Mouse (Mus musculus): ENCODE data around the gene Med12l.

Med12l gene

DNA sequence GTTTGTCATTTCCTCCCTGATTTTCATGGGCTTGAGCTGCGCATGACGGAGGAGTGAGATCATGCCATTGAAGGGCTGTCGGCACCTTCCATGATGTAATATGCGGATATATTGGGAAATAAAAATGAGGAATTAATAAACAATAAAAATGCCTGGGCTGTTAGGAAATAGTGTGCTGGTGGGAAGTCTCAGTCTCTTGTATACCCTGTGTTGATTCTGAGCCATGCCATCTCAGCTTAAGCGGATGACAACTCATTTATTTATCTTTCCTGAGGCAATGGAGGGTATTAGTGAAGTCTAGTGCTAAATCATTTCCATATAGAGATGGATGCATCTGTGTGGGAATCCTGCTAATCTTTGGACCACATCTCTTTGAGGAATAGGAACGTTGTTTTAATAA lies 242.4 kb downstream of the Med12l start:
- DNase-seq (ENCODE audit: low read depth): no peak

DNA sequence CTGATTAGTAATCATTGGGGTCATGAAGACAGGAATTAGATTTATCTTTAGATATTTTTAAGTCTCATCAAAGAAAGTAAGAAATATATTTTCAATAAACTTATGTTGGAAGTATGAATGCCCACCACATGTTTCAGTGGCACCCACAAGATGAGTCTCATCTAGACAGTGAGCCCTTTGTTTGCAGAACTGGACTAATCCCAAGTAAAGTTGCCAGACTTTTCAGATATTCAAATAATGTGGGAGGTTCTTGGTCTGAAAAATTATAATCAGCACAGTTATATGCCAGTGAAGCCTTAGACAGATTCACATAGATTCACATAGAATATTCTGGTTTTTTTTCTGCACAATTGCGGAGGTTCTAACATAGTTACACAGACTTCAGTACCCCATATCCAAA lies 244.8 kb downstream of the Med12l start:
- DNase-seq (ENCODE audit: low read depth): no peak

DNA sequence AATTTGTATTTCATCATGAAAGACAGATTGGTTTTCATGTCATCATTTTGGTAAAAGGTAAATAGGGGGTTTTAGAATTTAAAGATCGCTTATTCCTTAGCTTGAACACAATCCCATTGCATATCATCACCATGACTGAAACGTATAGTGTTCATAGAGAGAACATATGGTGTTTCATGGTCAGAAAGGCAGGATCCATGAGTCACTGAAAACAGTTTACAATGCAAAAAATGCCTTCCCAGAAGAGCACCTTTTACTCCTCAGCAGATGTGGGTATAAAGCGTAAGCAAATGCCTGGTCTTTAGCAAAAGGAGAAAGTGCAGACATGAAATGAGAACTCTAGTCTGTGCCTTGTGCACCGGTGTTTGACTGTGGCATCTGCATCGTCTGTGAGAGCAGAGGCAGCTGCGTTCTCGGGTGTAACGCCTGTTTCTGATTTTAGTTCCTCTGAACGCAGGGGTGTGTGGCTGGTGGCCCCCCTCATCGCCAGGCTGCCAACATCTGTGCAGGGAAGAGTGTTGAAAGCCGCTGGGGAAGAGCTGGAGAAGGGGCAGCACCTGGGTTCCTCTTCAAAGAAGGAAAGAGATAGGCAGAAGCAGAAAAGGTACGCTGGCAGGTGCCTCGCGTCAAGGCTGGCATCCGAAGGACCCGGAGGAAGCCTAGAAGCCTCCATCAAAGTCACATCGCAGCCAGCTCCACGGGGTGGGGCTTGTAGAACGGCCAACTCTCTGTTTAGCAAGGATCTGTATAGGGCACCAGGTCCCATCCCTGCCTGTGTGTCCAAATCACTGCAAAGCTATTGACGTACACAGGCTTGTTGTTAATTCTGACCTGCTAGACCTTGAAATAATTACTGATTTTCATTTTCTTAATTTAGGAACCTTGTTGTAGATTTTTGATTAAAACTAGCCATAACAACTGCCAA lies 252.4 kb downstream of the Med12l start:
- DNase-seq (ENCODE audit: low read depth): no peak

DNA sequence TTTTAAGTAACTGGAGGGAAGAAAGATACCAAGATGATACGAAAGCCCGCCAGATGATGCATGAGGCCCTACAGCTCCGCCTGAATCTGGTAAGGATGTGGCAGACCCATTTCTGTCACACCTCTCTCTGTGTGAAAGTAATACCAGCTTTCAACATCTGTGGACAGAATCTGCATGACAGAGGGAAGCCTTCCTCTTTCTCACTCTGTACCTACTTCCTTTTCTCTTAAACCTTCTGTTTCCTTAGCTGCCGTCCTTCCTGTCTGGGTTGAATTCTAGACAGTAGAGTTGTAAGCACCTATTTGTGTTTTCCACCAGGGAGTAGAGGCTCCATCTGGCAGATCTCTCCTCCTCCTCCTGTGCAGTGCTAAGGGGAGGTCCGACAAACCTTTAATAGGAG lies 255.1 kb downstream of the Med12l start:
- DNase-seq (ENCODE audit: low read depth): no peak

DNA sequence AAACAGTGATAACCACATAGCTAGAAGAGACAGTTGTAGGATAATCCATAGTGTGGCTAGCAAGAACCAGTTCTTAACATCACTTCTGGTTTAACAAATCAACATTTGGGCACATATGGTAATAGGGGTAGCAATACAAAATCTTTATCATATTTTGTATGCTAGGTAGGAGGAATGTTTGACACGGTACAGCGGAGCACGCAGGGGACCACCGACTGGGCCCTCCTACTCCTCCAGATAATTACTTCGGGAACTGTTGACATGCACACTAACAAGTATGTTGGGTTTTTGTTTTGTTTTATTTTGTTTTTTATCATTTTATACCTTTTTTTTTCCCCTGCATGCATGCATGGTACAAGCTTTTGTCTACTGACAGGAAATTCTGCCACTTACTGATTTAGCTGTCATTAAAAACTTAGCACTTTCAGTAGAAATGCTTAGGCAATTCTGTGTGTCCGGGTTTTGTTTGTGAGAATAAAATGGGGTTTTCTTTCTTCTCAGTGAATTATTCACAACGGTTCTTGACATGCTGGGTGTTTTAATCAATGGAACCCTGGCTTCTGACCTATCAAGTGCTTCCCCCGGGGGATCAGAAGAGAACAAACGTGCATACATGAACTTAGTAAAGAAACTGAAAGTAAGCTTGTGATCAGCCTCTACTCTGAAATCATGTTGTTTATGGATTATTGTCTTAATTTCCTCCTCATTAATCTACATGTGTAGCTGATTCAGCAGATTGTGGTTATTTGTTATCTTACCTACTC lies 256.3 kb downstream of the Med12l start:
- no peak for DNase-seq (ENCODE audit: low read depth)

DNA sequence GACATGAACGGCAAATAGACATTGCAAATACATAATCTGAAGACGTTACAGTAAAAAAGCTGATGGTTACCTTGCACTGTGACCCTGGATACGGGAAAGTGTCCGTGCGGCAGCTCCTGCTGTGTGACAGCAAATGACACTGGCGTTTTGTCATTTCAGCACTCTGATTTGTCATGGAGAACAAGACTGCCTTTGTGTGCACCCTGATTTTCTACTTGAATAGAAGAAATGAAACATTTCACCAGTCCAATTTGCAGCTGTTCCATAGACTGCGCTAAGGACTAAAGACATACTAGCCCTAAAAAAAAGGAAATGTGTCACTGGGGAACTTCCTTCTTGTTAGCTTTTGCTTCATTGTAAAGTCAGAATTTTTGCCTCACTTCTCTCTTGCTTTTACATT lies 257.1 kb downstream of the Med12l start, which contains the start of gene P2ry12:
Gene P2ry12, minus strand, starts transcription at position 168 of the 400 bp plus-strand sequence.
- no peak for DNase-seq (ENCODE audit: low read depth)

DNA sequence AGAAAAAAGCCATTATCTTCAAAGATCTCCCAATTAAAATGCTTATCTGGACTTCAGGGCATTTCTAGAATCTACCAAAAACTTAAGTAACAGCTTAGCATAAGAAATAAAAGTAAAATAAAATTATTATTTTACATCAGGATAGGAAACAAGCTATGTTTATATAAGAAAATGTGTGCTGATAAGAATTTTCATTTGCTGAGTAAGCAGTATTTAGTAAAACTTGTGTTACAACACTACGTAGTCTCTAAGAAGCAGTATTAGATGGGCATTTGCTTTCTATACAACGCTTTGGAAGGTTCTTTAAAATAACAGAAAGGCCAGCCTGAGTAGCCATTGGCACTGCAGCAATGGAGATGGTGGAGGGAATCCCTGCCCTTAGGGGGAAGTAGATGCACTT lies 257.8 kb downstream of the Med12l start:
- DNase-seq (ENCODE audit: low read depth): no peak

DNA sequence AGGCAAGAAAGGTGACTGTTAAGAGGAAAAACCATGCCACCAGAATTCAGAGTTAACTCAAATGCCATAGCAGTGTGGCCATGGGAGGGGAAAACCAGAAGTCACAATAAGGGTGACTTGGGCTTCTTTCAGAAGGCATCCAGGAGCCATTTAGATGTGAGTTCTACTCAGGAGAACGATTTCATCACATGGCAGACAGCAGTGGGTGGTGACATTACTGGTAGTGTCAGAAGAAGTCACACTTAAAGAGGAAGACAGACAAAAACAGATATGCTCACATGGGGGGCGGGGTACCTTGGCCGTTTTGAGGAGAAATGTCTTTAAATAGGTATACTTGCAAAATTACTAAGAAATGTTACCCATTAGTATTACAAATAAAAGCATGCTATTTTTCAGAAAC lies 258.4 kb downstream of the Med12l start:
- no peak for DNase-seq (ENCODE audit: low read depth)

DNA sequence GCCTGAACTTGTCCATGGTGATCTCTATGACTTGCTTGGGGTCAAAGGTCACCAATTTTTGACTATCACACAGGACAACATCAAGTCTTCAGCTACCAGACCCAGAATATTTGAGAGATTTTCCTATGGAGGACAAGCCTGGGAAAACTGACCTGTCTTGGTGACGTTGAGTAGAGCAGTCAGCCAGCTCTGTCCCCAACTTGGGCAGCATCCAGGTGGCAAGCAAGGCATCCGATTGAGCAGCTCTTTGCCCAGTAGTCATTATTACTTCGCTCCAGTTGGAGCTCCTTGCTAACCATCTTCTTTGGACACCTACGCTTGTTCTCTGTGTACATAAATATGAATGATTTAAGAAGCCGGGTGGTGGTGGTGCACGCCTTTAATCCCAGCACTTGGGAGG lies 265.2 kb downstream of the Med12l start:
- DNase-seq (ENCODE audit: low read depth): no peak

DNA sequence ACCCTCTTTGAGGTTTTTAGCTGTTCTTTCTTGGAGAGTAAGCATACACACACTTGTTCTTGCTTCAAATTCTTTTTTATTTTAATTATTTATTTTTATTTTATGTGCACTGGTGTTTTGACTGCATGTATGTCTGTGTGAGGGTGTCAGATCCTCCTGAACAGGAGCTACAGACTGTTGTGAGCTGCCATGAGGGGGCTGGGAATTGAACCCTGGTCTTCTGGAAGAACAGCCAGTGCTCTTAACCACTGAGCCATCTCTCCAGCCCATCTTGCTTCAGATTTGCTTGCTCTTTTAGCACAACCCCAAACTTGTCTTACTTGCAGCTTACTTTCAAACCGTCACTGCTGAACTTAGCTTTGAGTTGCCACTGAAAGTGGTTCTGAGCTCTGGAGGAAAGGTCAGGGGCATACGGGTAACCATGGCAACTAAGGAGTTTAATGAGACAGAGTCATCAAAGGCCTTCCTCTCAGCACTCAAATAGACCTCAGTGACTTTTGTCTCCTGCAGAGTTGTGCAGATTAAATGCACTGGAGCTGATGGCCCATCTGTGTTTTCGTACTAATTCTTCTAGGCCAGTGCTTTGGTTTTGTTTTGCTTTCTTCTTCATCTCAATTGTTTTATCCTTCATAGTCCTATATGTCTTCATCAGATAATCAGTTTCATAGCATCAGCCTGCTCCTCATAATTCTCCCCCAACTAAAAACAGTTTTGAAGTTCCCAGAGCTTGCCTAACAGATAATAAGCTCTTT lies 272.1 kb downstream of the Med12l start:
- no peak for DNase-seq (ENCODE audit: low read depth)

DNA sequence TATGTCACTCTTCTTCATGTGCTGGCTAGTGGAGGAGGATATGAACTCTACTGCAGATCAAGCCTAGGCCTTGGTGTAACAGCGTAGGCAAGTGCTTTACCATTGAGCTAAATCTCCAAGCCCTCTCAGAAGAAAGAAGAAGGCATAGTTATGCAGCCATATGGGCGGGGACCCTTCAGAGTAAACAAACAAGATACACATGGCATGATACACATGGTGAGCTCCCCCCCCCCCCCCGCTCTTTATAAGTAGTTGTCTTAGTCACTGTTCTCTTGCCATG lies 272.6 kb downstream of the Med12l start:
- DNase-seq (ENCODE audit: low read depth): no peak

DNA sequence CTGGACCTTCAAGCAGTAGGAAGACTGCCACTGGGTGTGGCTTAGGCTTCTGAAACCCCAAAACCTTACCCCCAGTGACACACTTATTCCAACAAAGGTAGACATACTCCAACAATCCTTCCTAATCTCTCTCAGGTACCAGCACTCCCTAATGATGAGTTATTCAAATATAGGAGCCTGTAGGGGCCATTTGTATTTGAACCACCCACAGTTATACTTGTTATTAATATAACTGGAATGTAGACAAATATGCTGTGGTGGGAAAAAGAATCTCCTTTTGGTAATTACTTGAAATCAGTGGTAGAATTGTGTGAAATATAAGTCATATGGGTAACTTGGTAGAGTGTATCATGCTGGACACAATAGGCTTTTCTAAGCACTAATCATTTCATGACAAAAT lies 273.0 kb downstream of the Med12l start:
- DNase-seq (ENCODE audit: low read depth): no peak

DNA sequence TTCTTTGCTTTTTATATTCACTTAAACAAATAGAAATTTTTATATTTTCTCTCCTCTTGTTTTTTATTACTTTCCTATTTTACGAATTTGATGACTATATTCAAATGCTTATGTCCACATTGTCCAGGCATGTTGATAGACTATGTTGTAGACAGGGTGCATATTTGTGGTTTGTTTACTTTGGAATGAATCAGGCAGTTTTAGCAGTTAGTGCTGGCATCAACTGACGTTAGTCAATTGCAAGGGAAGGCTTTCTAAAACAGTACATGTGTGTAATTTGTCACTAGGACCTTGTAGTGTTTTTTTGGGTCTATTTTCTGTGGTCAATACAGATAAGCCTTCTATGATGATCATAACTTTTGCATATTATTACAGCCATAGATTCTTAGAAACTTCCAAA lies 284.9 kb downstream of the Med12l start:
- peak; percentile 67 for DNase-seq (ENCODE audit: low read depth)

DNA sequence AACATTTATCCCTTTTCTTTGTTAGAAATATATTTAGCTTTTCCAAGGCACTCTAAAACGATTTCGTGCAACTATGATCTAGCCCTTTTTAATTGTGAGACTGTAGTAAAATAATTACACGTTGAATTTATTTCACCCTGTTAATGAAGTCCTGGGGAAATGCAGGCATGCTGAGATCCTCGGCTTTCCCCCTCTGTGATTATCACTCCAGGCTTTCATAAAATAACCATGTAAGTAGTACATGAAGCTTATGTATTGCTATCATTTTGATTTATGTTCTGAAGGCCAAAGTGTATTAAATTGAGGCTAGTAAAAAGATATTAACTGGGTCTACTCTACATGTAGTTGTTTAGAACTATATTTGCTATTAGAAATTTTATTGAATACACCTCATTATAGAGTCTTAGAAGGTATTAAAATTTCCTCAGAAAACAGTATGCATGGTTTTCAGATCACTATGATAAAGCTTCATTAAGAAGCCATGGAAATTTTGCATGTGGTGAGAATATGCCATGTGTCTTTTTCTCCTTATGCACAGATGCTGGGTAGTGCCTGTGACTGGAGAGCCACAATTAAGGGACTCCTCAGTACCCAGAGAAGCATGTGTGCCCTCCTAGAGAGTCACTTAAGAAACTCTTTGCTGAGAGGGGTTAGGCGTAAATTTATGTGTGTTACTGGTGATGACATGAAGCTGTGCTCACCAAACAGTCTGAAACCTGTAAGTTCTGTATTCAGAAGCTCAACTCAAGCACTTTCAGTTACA lies 288.0 kb downstream of the Med12l start:
- no peak for DNase-seq (ENCODE audit: low read depth)

DNA sequence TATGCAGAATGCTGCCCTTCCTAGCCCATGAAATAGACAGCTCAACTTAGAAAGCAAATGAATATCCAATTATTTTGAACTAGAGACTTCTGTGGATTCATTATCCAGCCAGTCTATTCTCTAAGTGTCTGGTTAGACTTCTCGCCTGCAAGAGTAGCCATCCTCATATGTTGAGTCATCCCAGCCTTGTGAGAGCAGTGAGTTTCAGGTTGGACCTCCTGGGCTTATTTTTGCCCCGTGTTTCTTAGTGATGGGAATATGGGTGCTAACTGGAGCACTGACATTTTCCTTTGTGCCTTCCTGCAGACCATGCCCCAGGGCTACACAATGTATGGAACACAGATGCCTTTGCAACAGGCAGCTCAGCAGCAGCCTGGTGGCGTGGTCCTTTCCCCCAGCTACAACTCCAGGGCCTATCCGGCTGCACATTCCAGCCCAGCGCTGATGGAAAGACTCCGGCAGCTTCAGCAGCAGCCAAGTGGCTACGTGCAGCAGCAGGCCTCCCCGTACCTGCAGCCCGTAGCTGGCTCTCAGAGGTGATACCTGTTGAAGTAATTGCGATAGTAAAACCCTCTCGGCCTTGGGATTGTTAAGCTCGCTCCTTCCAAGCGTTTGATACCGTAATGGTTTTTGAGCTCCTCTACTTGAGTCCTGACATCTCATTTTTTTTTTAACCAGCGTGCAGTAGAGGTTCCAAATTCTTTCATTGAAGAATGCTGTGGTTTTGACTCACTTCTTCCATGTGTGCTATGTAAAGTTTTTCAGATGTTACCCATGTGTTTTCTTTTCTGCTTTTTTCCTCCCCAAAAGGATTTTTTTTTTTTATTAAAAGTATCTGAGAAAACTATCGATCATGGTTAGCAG lies 290.3 kb downstream of the Med12l start:
- DNase-seq (ENCODE audit: low read depth): no peak

DNA sequence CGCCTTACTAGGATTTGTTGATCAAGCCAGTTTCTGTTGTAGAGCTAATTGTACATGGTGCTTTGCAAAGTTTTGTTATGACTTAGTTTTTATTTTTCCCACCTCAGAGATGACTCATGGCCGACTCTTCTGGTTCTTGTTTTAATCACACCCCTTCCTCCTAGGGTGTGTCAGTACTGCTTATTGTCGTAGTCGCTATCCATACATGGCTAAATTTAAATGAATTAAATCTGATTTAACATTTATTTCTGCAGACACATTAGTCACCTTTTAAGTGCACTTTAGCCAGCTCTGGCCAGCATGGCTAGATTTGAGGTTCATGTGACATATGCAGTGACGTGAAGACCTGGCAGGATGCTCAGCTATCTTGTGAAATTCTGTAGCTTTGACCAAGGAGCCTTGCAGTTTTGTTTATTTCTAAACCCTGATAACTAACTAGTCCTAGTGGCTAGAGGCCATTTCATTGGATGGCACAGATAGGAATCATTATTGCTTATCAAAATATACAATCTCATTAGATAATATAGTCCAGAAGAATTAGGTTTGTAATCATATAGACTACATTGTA lies 291.0 kb downstream of the Med12l start:
- DNase-seq (ENCODE audit: low read depth): peak; percentile 69

DNA sequence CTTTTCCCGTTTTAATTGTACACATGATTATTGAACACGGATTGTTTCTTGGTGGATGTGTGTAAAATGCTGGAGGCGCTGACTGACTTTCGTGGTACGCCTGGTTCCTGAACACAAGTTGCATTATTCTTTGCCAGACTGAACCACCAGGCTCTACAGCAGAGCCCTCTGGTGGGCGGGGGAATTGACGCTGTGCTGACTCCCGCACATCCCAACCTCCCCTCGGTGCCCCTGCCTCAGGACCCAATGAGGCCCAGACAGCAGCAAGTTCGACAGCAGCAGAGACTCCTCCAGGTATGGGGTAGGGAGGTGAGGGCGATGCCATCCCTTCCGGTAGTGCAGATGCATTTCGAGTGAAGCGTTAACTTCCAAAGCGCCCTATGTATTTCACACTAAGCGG lies 292.0 kb downstream of the Med12l start:
- DNase-seq (ENCODE audit: low read depth): no peak

DNA sequence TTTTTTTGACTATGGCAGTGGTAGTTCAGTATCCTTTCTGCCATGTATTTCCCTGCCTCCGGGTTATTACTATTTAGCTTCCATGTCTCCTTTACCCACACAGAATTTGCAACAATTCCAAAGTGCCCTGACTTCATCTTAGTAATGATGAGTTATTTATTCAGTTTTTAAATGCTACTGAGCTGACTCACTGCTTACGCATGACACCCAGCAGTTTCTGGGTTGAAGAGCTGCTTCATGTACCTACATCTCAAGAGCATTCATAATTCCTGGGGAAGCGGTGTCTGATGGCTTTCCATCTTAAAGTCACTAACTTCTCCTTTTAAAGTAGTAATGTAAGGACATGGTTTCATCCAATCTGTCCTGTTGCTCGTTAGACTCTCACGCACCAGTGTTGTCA lies 299.3 kb downstream of the Med12l start:
- no peak for DNase-seq (ENCODE audit: low read depth)

DNA sequence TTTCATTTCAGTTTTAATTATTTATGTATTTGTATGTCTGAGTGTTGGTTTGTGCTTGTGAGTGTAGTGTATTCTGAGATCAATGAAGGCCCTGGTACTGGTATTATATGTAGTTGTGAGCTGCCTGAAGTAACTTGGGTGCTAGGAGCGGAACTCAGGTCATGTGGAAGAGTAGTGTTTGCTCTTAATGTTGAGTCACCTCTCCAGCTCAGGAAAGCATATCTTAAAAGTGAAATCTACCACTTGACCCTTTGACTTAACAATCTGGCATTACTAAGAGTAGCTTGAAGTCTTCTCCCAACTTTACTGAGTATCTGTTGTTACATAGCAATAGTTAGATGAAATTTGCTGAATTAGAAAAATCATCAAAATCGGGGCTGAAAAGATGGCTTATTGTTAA lies 299.9 kb downstream of the Med12l start:
- no peak for DNase-seq (ENCODE audit: low read depth)

DNA sequence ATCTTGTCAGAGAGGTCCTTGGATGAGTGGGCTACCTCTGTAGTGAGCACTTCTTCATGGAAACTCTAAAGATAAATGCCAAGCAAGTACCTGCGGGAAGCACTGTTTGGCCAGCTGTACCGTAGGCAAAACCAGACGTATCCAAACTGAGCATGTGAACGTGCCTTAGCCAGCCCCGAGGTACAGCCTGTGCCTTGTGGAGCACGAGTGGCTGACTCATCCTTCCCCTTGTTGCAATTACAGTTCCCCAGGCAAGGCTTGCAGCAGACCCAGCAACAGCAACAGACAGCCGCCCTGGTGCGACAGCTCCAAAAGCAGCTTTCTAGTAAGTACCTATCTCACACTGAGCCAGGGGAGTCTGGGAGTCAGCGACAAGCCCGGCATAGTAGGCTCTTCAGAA lies 307.0 kb downstream of the Med12l start:
- peak; percentile 58 for DNase-seq (ENCODE audit: low read depth)

DNA sequence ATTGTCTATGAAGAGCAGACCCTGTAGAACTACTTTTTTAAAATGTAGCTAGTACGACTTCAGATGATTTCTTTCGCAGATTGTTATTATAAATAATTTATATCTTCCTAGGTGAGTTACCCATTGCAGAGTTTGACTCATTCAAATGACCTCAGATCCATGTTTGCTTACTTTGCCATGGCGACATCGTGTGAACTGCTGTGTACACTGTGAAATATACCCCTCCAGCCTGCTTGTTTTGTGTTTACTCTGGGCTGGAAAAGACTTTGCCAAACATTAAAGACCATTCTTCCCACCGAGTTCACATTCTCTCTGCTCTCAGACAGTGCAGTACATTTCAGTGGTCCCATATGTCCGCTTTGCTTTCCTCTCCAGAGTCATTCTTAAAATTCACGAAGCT lies 310.5 kb downstream of the Med12l start:
- no peak for DNase-seq (ENCODE audit: low read depth)
